Mouse (Mus musculus) hindbrain, embryonic 15.5 days (tissue): ENCODE results near the gene Snca. TPM values are rescaled to one million over a fixed set of nuclear protein-coding genes. Genes with fewer than 3 reads are reported as not detected.

Experiments used
- ATAC-seq: fragments of 200-750 bp; cut with Nextera tagmentation; 2 replicates; pipeline ENCODE4 v1.8.0; 2017; ENCODE audit warnings: low read depth, moderate number of reproducible peaks, moderate TSS enrichment; ENCODE audit not compliant: low FRiP score
- H3K27ac ChIP-seq: fragments of 300-500 bp; sonication (generic); replicated peaks from 2 replicates; pipeline ENCODE4 v1.5.1; 2015; ENCODE audit warnings: mild to moderate bottlenecking, inconsistent platforms
- H3K27me3 ChIP-seq: fragments of 300-500 bp; sonication (generic); 2 replicates; pipeline ENCODE4 v1.6.1; 2015; ENCODE audit warnings: control low read depth, inconsistent platforms
- H3K36me3 ChIP-seq: fragments of 300-500 bp; sonication (generic); 2 replicates; pipeline ENCODE4 v1.6.1; 2015; ENCODE audit warnings: control low read depth, inconsistent platforms
- H3K4me1 ChIP-seq: fragments of 300-500 bp; sonication (generic); replicated peaks from 2 replicates; pipeline ENCODE4 v1.6.1; 2015; ENCODE audit warnings: control low read depth, inconsistent platforms
- H3K4me2 ChIP-seq: fragments of 300-500 bp; sonication (generic); 2 replicates; pipeline ENCODE4 v1.6.1; 2015; ENCODE audit warnings: moderate library complexity, mild to moderate bottlenecking, inconsistent platforms
- H3K4me3 ChIP-seq: fragments of 300-500 bp; sonication (generic); 2 replicates; pipeline ENCODE4 v1.5.1; 2015; ENCODE audit warnings: mild to moderate bottlenecking, inconsistent platforms
- H3K9ac ChIP-seq: fragments of 300-500 bp; sonication (generic); 2 replicates; pipeline ENCODE4 v1.6.1; 2015; ENCODE audit warnings: inconsistent platforms
- H3K9me3 ChIP-seq: fragments of 300-500 bp; sonication (generic); 2 replicates; pipeline ENCODE4 v1.6.1; 2016; ENCODE audit warnings: control low read depth, inconsistent platforms
- WGBS: fragments of 180-500 bp; shearing (Covaris S2); methylation state at CpG from one replicate; pipeline ENCODE4 v1.1.7; 2015; 5-methylcytosine and 5-hydroxymethylcytosine counted together
- polyA plus RNA-seq: library from polyadenylated mRNA; unstranded; fragments of >200 nt; fragmentation: Nextera tagmentation; extraction: Ambion mirVana; gene quantifications from 2 replicates; pipeline ENCODE4 v1.2.1, GENCODE M21; 2015

The Snca gene
- polyA plus RNA-seq, 1 experiment from 2014 or later: 340 TPM

DNA sequence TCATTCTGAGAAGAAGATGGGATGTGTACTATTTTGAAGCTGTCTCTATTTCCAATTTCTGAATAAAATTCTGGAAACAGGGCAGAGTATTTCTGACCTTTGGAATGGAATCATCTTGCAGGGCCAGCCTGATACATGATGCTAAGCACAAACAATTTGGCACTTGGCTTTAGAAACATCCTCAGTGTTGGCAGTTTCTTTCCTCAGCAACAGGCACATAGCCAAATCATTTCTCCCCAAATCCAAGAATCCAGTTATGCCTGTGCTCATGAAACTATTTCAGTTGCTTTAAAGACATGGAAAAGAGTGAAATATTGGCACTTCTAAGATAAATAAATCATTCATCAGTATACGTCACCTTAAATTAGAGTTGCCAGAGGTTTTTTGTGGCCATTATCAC is 57.8 kb downstream of the Snca start:
- no peaks in the 10 kb centered on the region for H3K9me3 ChIP-seq
- no peak overlapping the region for H3K9ac ChIP-seq
- H3K4me2 ChIP-seq: no peak overlapping the region
- no peaks in the 10 kb centered on the region for H3K4me1 ChIP-seq
- H3K27me3 ChIP-seq: no peaks in the 10 kb centered on the region
- no peak for ATAC-seq
- no peak overlapping the region for H3K27ac ChIP-seq
- 84% methylated on average over 1 of the region's 1 CpGs for WGBS
- no peak overlapping the region for H3K4me3 ChIP-seq
- H3K36me3 ChIP-seq: no peaks in the 10 kb centered on the region

DNA sequence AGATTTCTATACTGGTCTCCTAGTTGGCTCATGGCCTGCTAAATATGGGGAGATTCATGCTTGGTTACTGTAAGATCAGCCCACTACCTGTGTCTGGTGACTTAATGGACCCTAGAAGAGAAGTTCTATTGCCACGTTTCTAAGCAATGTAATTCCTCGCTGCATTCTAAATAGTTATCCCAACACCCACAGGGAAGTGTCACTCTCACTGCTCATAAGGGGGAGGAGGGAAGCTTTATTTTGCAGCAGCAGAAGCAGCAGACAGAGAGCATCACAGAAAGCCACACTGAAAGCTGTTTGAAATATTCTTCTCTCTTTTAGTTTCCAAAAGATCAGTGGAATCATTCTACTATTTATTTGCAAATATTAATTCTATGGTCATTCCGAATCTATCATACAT is 64.0 kb downstream of the Snca start:
- 69% methylated on average over 3 of the region's 3 CpGs for WGBS
- Histone ChIP-seq H3K27me3 (no peaks in the 10 kb centered on the region), H3K4me3 (no peak overlapping the region), H3K27ac (no peak overlapping the region), H3K9ac (no peak overlapping the region), H3K4me1 (no peaks in the 10 kb centered on the region; the same call in 1 of the 2 replicates), H3K36me3 (no peaks in the 10 kb centered on the region), H3K9me3 (no peaks in the 10 kb centered on the region), H3K4me2 (no peak overlapping the region)
- no peak for ATAC-seq

DNA sequence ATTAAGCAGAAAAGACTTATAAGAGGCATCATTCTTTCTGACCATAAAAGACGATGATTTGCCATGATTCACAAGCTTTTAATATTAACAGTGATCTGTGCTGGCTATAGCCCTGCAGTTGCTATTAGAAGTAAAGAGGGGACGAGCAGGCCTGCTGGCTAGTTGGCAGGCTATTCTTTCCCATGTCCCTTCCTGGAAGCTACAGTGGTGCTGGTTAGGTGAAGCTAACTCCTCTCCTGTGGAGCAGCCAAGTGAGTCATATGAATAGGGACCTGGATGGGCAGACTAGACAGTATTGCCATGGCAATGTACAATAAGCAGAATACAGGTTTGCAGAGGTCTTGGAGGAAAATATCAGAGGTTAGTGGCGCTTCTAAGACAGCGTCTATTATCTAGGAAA is 66.8 kb downstream of the Snca start:
- Histone ChIP-seq H3K9me3 (no peaks in the 10 kb centered on the region), H3K27me3 (no peaks in the 10 kb centered on the region), H3K4me2 (no peak overlapping the region), H3K4me1 (no peaks in the 10 kb centered on the region; the same call in 1 of the 2 replicates), H3K36me3 (no peaks in the 10 kb centered on the region), H3K4me3 (no peak overlapping the region), H3K9ac (no peak overlapping the region), H3K27ac (no peak overlapping the region)
- WGBS: 87% methylated on average over 4 of the region's 4 CpGs
- ATAC-seq: no peak

DNA sequence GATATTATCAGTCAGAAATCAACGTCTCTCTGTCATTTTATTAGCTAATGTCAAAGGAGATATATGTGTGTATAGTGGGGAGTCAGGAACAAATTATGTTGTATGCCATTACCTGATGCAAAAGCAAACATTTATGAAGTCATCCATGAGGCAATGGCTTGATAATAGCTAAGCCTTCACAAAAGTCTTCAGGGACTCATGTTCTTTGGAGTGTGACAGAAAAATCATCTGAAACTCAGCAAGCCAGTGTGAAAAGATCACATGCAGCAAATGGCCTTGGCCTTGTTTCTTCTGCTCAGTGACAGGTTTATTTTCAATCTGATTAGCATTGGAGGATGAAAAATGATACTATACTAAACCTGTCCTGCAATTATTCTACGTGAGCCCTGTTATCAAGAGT is 67.9 kb downstream of the Snca start:
- no peak overlapping the region for H3K9ac ChIP-seq
- no peaks in the 10 kb centered on the region; the same call in 1 of the 2 replicates for H3K4me1 ChIP-seq
- H3K27me3 ChIP-seq: no peaks in the 10 kb centered on the region
- peak; percentile 59; the same call in 1 of the 2 replicates for ATAC-seq
- 58% methylated on average over 2 of the region's 2 CpGs for WGBS
- no peaks in the 10 kb centered on the region for H3K36me3 ChIP-seq
- no peak overlapping the region for H3K4me2 ChIP-seq
- no peak overlapping the region for H3K4me3 ChIP-seq
- no peaks in the 10 kb centered on the region for H3K9me3 ChIP-seq
- no peak overlapping the region for H3K27ac ChIP-seq

DNA sequence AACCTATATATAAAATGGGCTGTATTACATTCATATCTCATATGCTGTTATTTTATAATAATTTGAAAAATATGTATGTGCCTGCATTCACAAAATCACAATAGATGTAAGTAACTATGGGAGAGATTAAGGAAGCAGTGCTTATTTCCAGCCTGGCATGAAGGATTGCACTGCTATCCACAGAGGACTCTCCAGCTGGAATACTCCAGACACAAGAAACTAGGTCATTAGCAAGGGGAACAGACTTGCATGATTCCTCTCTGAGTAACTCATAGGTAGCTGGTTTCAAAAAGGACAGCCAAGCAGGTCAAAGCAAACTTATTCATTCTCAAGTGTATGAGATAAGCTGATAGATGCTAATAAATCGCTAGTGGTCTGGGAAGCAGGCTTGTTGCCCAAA is 74.7 kb downstream of the Snca start:
- H3K9me3 ChIP-seq: no peaks in the 10 kb centered on the region
- no peak overlapping the region for H3K4me3 ChIP-seq
- H3K27ac ChIP-seq: no peak overlapping the region
- no peak overlapping the region for H3K9ac ChIP-seq
- H3K4me2 ChIP-seq: no peak overlapping the region
- no peaks in the 10 kb centered on the region for H3K27me3 ChIP-seq
- ATAC-seq: peak; percentile 38; the same call in 1 of the 2 replicates
- WGBS: 94% methylated on average over 1 of the region's 1 CpGs
- H3K36me3 ChIP-seq: no peaks in the 10 kb centered on the region
- H3K4me1 ChIP-seq: no peaks in the 10 kb centered on the region

DNA sequence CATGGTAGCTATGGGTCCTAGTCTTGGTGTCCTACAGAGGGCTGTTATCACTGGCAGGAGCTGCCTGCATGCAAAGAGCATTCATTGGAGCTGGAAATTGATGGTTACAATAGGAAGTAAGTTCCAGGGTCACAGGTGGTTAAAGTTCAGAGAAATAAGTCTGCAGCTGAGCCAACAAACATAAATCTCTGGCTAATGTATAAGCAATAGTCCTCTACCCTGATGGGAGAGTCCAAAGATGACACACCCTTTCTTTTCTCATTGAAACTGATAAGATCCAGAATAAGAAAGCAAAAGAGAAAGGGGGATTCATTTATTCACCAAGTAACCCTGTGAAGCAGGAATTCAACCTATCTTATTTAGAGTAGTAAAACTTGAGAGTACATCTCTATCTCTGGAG is 83.7 kb downstream of the Snca start:
- no peaks in the 10 kb centered on the region for H3K9me3 ChIP-seq
- H3K27ac ChIP-seq: no peak overlapping the region
- no peak for ATAC-seq
- H3K4me1 ChIP-seq: no peaks in the 10 kb centered on the region
- H3K27me3 ChIP-seq: no peaks in the 10 kb centered on the region
- no peak overlapping the region for H3K9ac ChIP-seq
- no peak overlapping the region for H3K4me2 ChIP-seq
- H3K36me3 ChIP-seq: no peaks in the 10 kb centered on the region
- no peak overlapping the region for H3K4me3 ChIP-seq

DNA sequence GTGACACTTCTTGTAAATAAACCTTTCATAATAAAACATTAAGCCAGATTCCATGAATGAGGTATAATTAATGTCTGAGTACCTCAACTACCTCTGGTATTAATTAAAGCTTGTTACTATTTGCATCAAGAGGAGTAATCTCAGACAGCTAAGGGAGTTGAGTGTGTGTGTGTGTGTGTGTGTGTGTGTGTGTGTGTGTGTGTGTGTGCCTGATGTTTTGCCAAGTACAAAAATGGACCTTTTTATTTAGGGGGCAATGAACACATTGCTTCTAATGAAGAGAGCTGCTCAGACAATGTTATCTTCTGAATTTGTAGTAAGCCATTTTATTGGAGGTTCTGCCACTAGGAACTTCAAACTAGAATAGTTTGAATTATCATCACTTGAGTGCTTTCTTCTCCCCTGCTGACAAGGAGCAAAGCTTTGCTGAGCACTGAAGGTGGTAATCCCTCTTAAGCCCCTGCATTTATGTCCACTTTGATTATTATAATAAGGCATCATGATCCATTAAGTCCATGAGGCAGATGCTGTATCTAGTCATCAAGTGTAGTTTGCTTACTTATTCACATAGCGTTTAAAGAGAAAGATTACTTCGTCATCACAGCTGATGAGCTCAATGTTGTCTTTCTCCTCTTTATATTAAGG is 88.1 kb downstream of the Snca start:
- no peak overlapping the region for H3K27ac ChIP-seq
- ATAC-seq: peak; percentile 65; the same call in 1 of the 2 replicates
- no peaks in the 10 kb centered on the region for H3K27me3 ChIP-seq
- no peaks in the 10 kb centered on the region for H3K4me1 ChIP-seq
- no peak overlapping the region for H3K4me3 ChIP-seq
- 67% methylated on average over 2 of the region's 2 CpGs for WGBS
- no peaks in the 10 kb centered on the region for H3K36me3 ChIP-seq
- H3K9me3 ChIP-seq: no peaks in the 10 kb centered on the region
- H3K4me2 ChIP-seq: no peak overlapping the region
- no peak overlapping the region for H3K9ac ChIP-seq

DNA sequence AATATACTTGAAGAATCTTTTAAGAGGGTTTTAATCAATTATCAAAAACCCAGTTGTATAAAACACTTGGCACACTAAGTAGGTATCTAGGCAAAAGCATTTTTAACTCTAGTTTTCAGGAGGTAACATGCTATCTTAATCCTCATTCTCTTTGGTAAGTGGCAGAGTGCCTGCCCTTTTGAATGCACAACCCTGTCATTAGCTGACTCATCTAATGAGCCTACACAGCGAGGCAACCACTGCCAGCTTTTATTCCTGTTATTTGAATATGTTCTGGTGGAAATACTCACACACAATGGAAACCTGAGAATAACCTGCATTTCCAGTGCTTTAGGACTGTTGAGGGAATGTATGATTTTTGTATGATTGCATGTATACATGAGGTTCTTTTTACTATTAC is 89.9 kb downstream of the Snca start:
- WGBS: 43% methylated on average over 1 of the region's 1 CpGs
- no peaks in the 10 kb centered on the region for H3K27me3 ChIP-seq
- H3K36me3 ChIP-seq: no peaks in the 10 kb centered on the region
- ATAC-seq: no peak
- no peaks in the 10 kb centered on the region for H3K9me3 ChIP-seq
- H3K4me1 ChIP-seq: no peaks in the 10 kb centered on the region
- H3K9ac ChIP-seq: no peak overlapping the region
- no peak overlapping the region for H3K27ac ChIP-seq
- no peak overlapping the region for H3K4me3 ChIP-seq
- no peak overlapping the region for H3K4me2 ChIP-seq

DNA sequence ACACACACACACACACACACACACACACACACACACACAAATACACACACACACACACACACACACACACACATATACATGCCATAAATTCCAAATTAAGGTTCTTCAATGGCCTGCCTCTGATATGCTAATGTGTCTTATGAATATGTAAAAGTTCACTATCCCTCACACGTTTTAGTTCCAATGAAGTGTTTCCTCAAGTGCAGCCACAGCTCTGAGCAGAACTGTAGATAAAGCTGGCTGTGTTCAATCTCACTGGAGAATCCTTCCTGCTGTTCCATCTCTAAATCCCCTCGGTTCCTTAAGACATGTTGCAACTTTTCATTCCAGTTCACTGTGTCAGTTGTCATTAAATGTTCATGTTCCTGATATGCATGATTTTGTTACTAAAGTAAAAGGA is 98.5 kb downstream of the Snca start:
- no peak overlapping the region for H3K9ac ChIP-seq
- no peak for ATAC-seq
- H3K4me3 ChIP-seq: no peak overlapping the region
- H3K4me2 ChIP-seq: no peak overlapping the region
- H3K36me3 ChIP-seq: no peaks in the 10 kb centered on the region
- H3K4me1 ChIP-seq: no peaks in the 10 kb centered on the region
- 28% methylated on average over 2 of the region's 2 CpGs for WGBS
- H3K9me3 ChIP-seq: no peaks in the 10 kb centered on the region
- no peak overlapping the region for H3K27ac ChIP-seq
- H3K27me3 ChIP-seq: no peaks in the 10 kb centered on the region

DNA sequence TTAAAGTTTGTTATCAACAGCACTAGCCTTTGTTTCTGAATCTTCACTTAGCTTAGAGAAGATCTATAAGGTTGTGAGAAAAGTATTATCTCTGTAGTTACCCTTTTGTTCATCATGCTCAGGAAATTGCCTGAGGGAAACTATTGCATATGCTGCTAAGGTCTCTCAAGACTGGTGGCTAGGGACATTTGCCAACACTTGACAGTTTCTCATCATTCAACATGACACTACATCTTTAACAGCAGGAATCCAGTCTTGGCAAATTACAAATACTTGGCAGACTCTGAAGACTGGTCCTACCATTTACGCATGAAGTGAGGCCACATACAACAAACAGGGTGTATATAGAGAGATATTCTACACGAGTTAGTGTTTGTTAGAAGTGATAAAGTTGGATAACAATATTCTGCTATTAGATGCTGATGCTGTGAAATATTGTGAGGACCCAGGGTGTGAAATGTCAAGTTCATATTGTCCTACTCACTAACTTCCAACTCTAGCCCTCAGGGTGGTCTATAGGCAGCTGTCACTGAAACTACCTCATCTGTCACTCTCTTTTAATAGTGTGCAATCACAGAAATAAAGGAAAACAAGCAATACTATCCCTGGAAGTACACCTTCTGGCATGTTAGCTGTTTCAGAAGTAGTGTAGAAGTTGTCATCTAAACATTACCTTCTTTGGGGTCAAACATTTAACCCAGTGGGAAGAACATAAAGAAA is 105.4 kb downstream of the Snca start:
- H3K4me1 ChIP-seq: no peaks in the 10 kb centered on the region
- H3K4me2 ChIP-seq: no peak overlapping the region
- H3K9me3 ChIP-seq: no peaks in the 10 kb centered on the region
- no peak overlapping the region for H3K4me3 ChIP-seq
- H3K27me3 ChIP-seq: no peaks in the 10 kb centered on the region
- no peaks in the 10 kb centered on the region for H3K36me3 ChIP-seq
- WGBS: 56% methylated on average over 2 of the region's 2 CpGs
- H3K27ac ChIP-seq: no peak overlapping the region
- no peak overlapping the region for H3K9ac ChIP-seq
- ATAC-seq: peak; percentile 56; the same call in 1 of the 2 replicates

DNA sequence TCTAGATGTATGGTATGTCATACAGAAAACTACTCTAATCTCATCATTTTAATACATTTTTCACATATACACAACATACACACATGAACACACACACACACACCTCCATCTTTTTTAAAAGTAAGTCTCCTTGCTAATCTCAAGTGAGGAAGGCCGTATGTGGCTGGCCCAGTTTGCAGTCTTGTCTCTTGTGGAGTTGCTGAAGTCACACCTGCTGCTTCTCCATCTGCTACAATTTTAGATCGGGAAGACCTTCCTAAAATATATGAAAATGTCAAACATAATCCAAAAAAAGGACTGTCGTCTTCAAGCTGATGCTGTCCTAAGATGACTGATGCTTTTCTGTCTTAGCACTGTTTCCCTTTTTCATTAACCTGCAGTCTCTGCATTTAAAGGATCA is 112.1 kb downstream of the Snca start:
- Histone ChIP-seq H3K4me2 (no peak overlapping the region), H3K27ac (no peak overlapping the region), H3K27me3 (no peaks in the 10 kb centered on the region), H3K9me3 (no peaks in the 10 kb centered on the region), H3K4me3 (no peak overlapping the region), H3K9ac (no peak overlapping the region), H3K36me3 (no peaks in the 10 kb centered on the region), H3K4me1 (no peaks in the 10 kb centered on the region)
- 78% methylated on average over 3 of the region's 3 CpGs for WGBS
- no peak for ATAC-seq

DNA sequence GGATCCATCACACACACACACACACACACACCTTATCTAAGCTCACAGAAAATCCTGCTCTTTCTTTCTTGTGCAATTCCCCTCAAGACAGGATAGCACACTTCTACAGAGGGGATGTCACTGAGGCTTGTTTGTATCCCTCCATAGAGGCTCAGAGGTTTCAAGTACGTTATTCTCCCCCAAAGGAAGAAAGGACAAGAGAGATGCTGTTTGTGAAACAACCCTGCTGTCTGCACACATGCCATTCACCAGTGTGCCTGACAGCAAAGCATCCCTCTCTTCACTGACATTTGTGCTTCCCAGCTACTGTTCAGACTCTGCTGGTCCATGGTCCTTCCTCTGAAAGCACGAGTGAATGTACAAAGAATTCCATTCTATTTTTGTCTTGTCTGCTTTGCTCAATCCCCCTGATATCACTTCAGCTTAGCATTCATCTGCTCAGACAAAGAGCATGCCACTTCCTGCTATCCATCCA is 119.6 kb downstream of the Snca start:
- no peaks in the 10 kb centered on the region for H3K27me3 ChIP-seq
- peaks cover 5% of the 10 kb centered on the region; the same call in 1 of the 2 replicates for H3K4me1 ChIP-seq
- 20% methylated on average over 2 of the region's 2 CpGs for WGBS
- no peak overlapping the region for H3K9ac ChIP-seq
- no peak overlapping the region for H3K4me3 ChIP-seq
- no peaks in the 10 kb centered on the region for H3K9me3 ChIP-seq
- no peak overlapping the region for H3K4me2 ChIP-seq
- ATAC-seq: peak; percentile 71; the same call in 1 of the 2 replicates
- no peaks in the 10 kb centered on the region for H3K36me3 ChIP-seq
- H3K27ac ChIP-seq: peak overlapping the region; percentile 52
